Mouse (Mus musculus) ES-E14 (cell line): Measurements from ENCODE around the gene Tbl1xr1.

Source experiments
- CHD2 ChIP-seq: IDR thresholded peaks from 2 replicates; pipeline ENCODE4 v1.6.1; 2014; ENCODE audit warnings: mild to moderate bottlenecking, low read depth, low read length, inconsistent platforms
- HCFC1 ChIP-seq: IDR thresholded peaks from 2 replicates; pipeline ENCODE4 v1.6.1; 2012; ENCODE audit warnings: low read length, inconsistent platforms, borderline replicate concordance; ENCODE audit not compliant: insufficient read depth
- MAFK ChIP-seq: IDR thresholded peaks from 2 replicates; pipeline ENCODE4 v1.6.1; 2014; ENCODE audit warnings: mild to moderate bottlenecking, low read depth, low read length, inconsistent platforms; ENCODE audit not compliant: insufficient read depth
- ZC3H11A ChIP-seq: IDR thresholded peaks from 2 replicates; pipeline ENCODE4 v1.6.1; 2012; ENCODE audit warnings: low read depth, mild to moderate bottlenecking, inconsistent platforms, low read length, borderline replicate concordance
- ZNF384 ChIP-seq: IDR thresholded peaks from 2 replicates; pipeline ENCODE4 v1.6.1; 2012; ENCODE audit warnings: low read depth, low read length, inconsistent platforms

DNA sequence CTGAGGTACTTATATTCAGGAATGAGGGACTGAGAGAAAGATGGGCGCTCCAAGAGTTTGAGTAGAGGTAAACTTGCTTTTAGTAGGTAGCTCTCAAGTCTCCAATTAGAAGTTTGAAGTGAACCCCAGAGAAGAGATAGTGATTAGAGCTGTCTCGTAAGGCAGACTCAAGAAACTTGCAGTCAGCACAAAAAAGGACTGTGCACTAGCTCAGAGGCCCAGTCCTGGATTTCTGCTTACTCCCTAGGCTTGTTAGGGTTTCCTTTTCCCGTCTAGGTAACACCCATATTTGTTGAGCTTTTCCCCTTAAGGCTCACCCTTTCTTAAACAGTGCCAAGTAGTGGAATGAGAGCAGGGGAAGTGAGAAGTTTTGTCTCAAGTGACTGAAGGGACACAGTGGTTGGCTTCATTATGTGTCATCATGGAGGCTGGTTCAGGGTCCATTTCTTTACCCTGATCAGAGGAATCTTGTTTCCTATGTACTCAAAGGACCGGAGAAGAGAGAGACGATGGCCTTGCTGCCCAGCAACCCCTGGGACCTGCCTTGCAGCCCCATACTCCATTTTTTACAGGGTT, 49.9 kb downstream of the Tbl1xr1 start:
- TF ChIP-seq ZNF384 (no peak), HCFC1 (no peak), ZC3H11A (no peak), MAFK (no peak), CHD2 (no peak)
